Mouse (Mus musculus): Measurements from ENCODE around the gene Arid1b. TPM values are rescaled to one million over a fixed set of nuclear protein-coding genes. Genes with fewer than 3 reads are reported as not detected.

Gene Arid1b
- total RNA-seq, 1 experiment = 9.2 TPM

GRCm38 (mm10) chr17:5151852-5152251 lies 157.7 kb downstream of the Arid1b start:
- no peak for TF ChIP-seq MAFK (IDR thresholded peaks at IDR 0.05; ENCODE audit: insufficient read depth, low read depth, low read length)
- TF ChIP-seq HCFC1 (IDR thresholded peaks at IDR 0.05; ENCODE audit: borderline replicate concordance, insufficient read depth, low read length) = no peak
- H3K9ac ChIP-seq (ENCODE audit: insufficient read depth, low read depth, low read length, poor library complexity, severe bottlenecking) = no peak overlapping the region
- no peak overlapping the region for H3K4me3 ChIP-seq (ENCODE audit: insufficient read depth in 1 of 2, low read depth in 1 of 2, low read length in 2 of 2, poor library complexity in 1 of 2, severe bottlenecking in 1 of 2)
- H3K4me1 ChIP-seq (ENCODE audit: control insufficient read depth in 2 of 2, insufficient read depth in 2 of 2, low read length in 2 of 2, poor library complexity in 1 of 2) = peaks cover 0 to 4% of the 10 kb centered on the region in 2 experiments; a peak in 1 of 4 replicates
- no peaks in the 10 kb centered on the region for H3K9me3 ChIP-seq (ENCODE audit: control insufficient read depth, insufficient read depth, low read depth, low read length)
- no peak for DNase-seq (ENCODE audit: low read depth, low spot score)
- in situ Hi-C loops (cut with MboI; ENCODE audit: low sequenced_read_pairs in 2 of 2, unreplicated experiment in 2 of 2) = no loop called here
- H3K36me3 ChIP-seq (ENCODE audit: control insufficient read depth, insufficient read depth, low read length, poor library complexity, severe bottlenecking) = no peaks in the 10 kb centered on the region
- H3K27ac ChIP-seq (ENCODE audit: insufficient read depth, low read depth, low read length, poor library complexity, severe bottlenecking) = no peak overlapping the region

- Histone ChIP-seq H3K4me1 (ENCODE audit: control insufficient read depth in 2 of 2, insufficient read depth in 2 of 2, low read length in 2 of 2, poor library complexity in 1 of 2) (peaks cover 0 to 4% of the 10 kb centered on the region in 2 experiments; a peak in 1 of 4 replicates), H3K9ac (ENCODE audit: insufficient read depth, low read depth, low read length, poor library complexity, severe bottlenecking) (no peak overlapping the region), H3K27ac (ENCODE audit: insufficient read depth, low read depth, low read length, poor library complexity, severe bottlenecking) (no peak overlapping the region), H3K36me3 (ENCODE audit: control insufficient read depth, insufficient read depth, low read length, poor library complexity, severe bottlenecking) (no peaks in the 10 kb centered on the region), H3K9me3 (ENCODE audit: control insufficient read depth, insufficient read depth, low read depth, low read length) (no peaks in the 10 kb centered on the region), H3K4me3 (ENCODE audit: insufficient read depth in 1 of 2, low read depth in 1 of 2, low read length in 2 of 2, poor library complexity in 1 of 2, severe bottlenecking in 1 of 2) (no peak overlapping the region)
- TF ChIP-seq HCFC1 (IDR thresholded peaks at IDR 0.05; ENCODE audit: borderline replicate concordance, insufficient read depth, low read length) = no peak
- TF ChIP-seq MAFK (IDR thresholded peaks at IDR 0.05; ENCODE audit: insufficient read depth, low read depth, low read length) = no peak
- no peak for TF ChIP-seq CHD2 (IDR thresholded peaks at IDR 0.05; ENCODE audit: low read depth, low read length)
- no peak for TF ChIP-seq ZNF384 (IDR thresholded peaks at IDR 0.05; ENCODE audit: low read depth, low read length)
- no peak for TF ChIP-seq ZC3H11A (IDR thresholded peaks at IDR 0.05; ENCODE audit: borderline replicate concordance, low read depth, low read length)
- no peak for DNase-seq (ENCODE audit: low read depth, low spot score)
- in situ Hi-C loops (cut with MboI; ENCODE audit: low sequenced_read_pairs in 2 of 2, unreplicated experiment in 2 of 2) = no loop called here
Observed at GRCm38 (mm10) chr17:5153461-5153860, 159.3 kb downstream of the Arid1b start.

GRCm38 (mm10) chr17:5154322-5154721 lies 160.2 kb downstream of the Arid1b start:
- Histone ChIP-seq H3K4me3 (ENCODE audit: insufficient read depth in 1 of 2, low read depth in 1 of 2, low read length in 2 of 2, poor library complexity in 1 of 2, severe bottlenecking in 1 of 2) (no peak overlapping the region; a peak in 1 of 4 replicates), H3K9ac (ENCODE audit: insufficient read depth, low read depth, low read length, poor library complexity, severe bottlenecking) (no peak overlapping the region), H3K36me3 (ENCODE audit: control insufficient read depth, insufficient read depth, low read length, poor library complexity, severe bottlenecking) (no peaks in the 10 kb centered on the region), H3K27ac (ENCODE audit: insufficient read depth, low read depth, low read length, poor library complexity, severe bottlenecking) (no peak overlapping the region), H3K9me3 (ENCODE audit: control insufficient read depth, insufficient read depth, low read depth, low read length) (no peaks in the 10 kb centered on the region), H3K4me1 (ENCODE audit: control insufficient read depth in 2 of 2, insufficient read depth in 2 of 2, low read length in 2 of 2, poor library complexity in 1 of 2) (peaks cover 0 to 4% of the 10 kb centered on the region in 2 experiments; a peak in 1 of 4 replicates)
- no peak for DNase-seq (ENCODE audit: low read depth, low spot score)
- no peak for TF ChIP-seq ZNF384 (IDR thresholded peaks at IDR 0.05; ENCODE audit: low read depth, low read length)
- TF ChIP-seq HCFC1 (IDR thresholded peaks at IDR 0.05; ENCODE audit: borderline replicate concordance, insufficient read depth, low read length) = no peak
- in situ Hi-C loops (cut with MboI; ENCODE audit: low sequenced_read_pairs in 2 of 2, unreplicated experiment in 2 of 2) = no loop called here

- no peak for TF ChIP-seq ZNF384 (IDR thresholded peaks at IDR 0.05; ENCODE audit: low read depth, low read length)
- TF ChIP-seq HCFC1 (IDR thresholded peaks at IDR 0.05; ENCODE audit: borderline replicate concordance, insufficient read depth, low read length) = no peak
- Histone ChIP-seq H3K36me3 (ENCODE audit: control insufficient read depth, insufficient read depth, low read length, poor library complexity, severe bottlenecking) (no peaks in the 10 kb centered on the region), H3K4me1 (ENCODE audit: control insufficient read depth in 2 of 2, insufficient read depth in 2 of 2, low read length in 2 of 2, poor library complexity in 1 of 2) (peaks cover 1 to 2% of the 10 kb centered on the region in 2 experiments; a peak in 1 of 4 replicates), H3K9me3 (ENCODE audit: control insufficient read depth, insufficient read depth, low read depth, low read length) (no peaks in the 10 kb centered on the region), H3K27ac (ENCODE audit: insufficient read depth, low read depth, low read length, poor library complexity, severe bottlenecking) (no peak overlapping the region), H3K9ac (ENCODE audit: insufficient read depth, low read depth, low read length, poor library complexity, severe bottlenecking) (no peak overlapping the region), H3K4me3 (ENCODE audit: insufficient read depth in 1 of 2, low read depth in 1 of 2, low read length in 2 of 2, poor library complexity in 1 of 2, severe bottlenecking in 1 of 2) (no peak overlapping the region)
- in situ Hi-C loops (cut with MboI; ENCODE audit: low sequenced_read_pairs in 2 of 2, unreplicated experiment in 2 of 2) = no loop called here
- no peak for DNase-seq (ENCODE audit: low read depth, low spot score)
Observed at GRCm38 (mm10) chr17:5157609-5158008, 163.5 kb downstream of the Arid1b start.

GRCm38 (mm10) chr17:5162525-5162924 lies 168.4 kb downstream of the Arid1b start:
- H3K4me1 ChIP-seq (ENCODE audit: control insufficient read depth in 2 of 2, insufficient read depth in 2 of 2, low read length in 2 of 2, poor library complexity in 1 of 2) = peaks cover 2 to 7% of the 10 kb centered on the region in 2 experiments; a peak in 3 of 4 replicates
- no peak overlapping the region for H3K27ac ChIP-seq (ENCODE audit: insufficient read depth, low read depth, low read length, poor library complexity, severe bottlenecking)
- H3K9ac ChIP-seq (ENCODE audit: insufficient read depth, low read depth, low read length, poor library complexity, severe bottlenecking) = no peak overlapping the region
- DNase-seq (ENCODE audit: low read depth, low spot score) = no peak
- no peaks in the 10 kb centered on the region for H3K36me3 ChIP-seq (ENCODE audit: control insufficient read depth, insufficient read depth, low read length, poor library complexity, severe bottlenecking)
- in situ Hi-C loops (cut with MboI; ENCODE audit: low sequenced_read_pairs in 2 of 2, unreplicated experiment in 2 of 2) = no loop called here
- no peak for TF ChIP-seq ZNF384 (IDR thresholded peaks at IDR 0.05; ENCODE audit: low read depth, low read length)
- no peak for TF ChIP-seq ZC3H11A (IDR thresholded peaks at IDR 0.05; ENCODE audit: borderline replicate concordance, low read depth, low read length)
- no peak for TF ChIP-seq HCFC1 (IDR thresholded peaks at IDR 0.05; ENCODE audit: borderline replicate concordance, insufficient read depth, low read length)
- TF ChIP-seq CHD2 (IDR thresholded peaks at IDR 0.05; ENCODE audit: low read depth, low read length) = no peak
- no peak for TF ChIP-seq MAFK (IDR thresholded peaks at IDR 0.05; ENCODE audit: insufficient read depth, low read depth, low read length)
- H3K4me3 ChIP-seq (ENCODE audit: insufficient read depth in 1 of 2, low read depth in 1 of 2, low read length in 2 of 2, poor library complexity in 1 of 2, severe bottlenecking in 1 of 2) = no peak overlapping the region
- H3K9me3 ChIP-seq (ENCODE audit: control insufficient read depth, insufficient read depth, low read depth, low read length) = no peaks in the 10 kb centered on the region

Data from ES-E14 (cell line).